Mouse (Mus musculus) kidney, embryonic 14.5 days (tissue): Measurements from ENCODE around the gene Nebl. TPM values are rescaled to one million over a fixed set of nuclear protein-coding genes. Genes with fewer than 3 reads are reported as not detected.
A peak's percentile ranks its signal among the peaks of the same experiment; 100 is the strongest.

Experiments
- ATAC-seq: fragments of 200-750 bp; cut with Nextera tagmentation; 2 replicates; pipeline ENCODE4 v1.8.0; 2017; ENCODE audit warnings: moderate number of reproducible peaks, mild to moderate bottlenecking, moderate TSS enrichment, moderate library complexity; ENCODE audit not compliant: low FRiP score, low TSS enrichment
- H3K27ac ChIP-seq: fragments of 300-500 bp; sonication (generic); 2 replicates; pipeline ENCODE4 v1.5.1; 2014; ENCODE audit warnings: low read depth, mild to moderate bottlenecking, low read length, moderate library complexity, mixed read lengths
- H3K27me3 ChIP-seq: fragments of 300-500 bp; sonication (generic); 2 replicates; pipeline ENCODE4 v1.6.1; 2014; ENCODE audit warnings: mild to moderate bottlenecking, low read length; ENCODE audit not compliant: control insufficient read depth, insufficient read depth
- H3K36me3 ChIP-seq: fragments of 300-500 bp; sonication (generic); 2 replicates; pipeline ENCODE4 v1.6.1; 2014; ENCODE audit warnings: low read length, mixed read lengths; ENCODE audit not compliant: control insufficient read depth, insufficient read depth
- H3K4me1 ChIP-seq: fragments of 300-500 bp; sonication (generic); 2 replicates; pipeline ENCODE4 v1.6.1; 2014; ENCODE audit warnings: low read length, mixed read lengths; ENCODE audit not compliant: control insufficient read depth, insufficient read depth
- H3K4me2 ChIP-seq: fragments of 300-500 bp; sonication (generic); replicated peaks from 2 replicates; pipeline ENCODE4 v1.6.1; 2014; ENCODE audit warnings: low read depth, mild to moderate bottlenecking, low read length
- H3K4me3 ChIP-seq: fragments of 300-500 bp; sonication (generic); 2 replicates; pipeline ENCODE4 v1.5.1; 2014; ENCODE audit warnings: mild to moderate bottlenecking, low read length
- H3K9ac ChIP-seq: fragments of 300-500 bp; sonication (generic); 2 replicates; pipeline ENCODE4 v1.6.1; 2014; ENCODE audit warnings: low read depth, mild to moderate bottlenecking, low read length, moderate library complexity
- H3K9me3 ChIP-seq: fragments of 300-500 bp; sonication (generic); 2 replicates; pipeline ENCODE4 v1.6.1; 2016; ENCODE audit warnings: low read length; ENCODE audit not compliant: control insufficient read depth
- WGBS: fragments of 180-500 bp; shearing (Covaris S2); extraction: QIAGEN DNeasy Blood & Tissue Kit; methylation state at CpG from one replicate; pipeline ENCODE4 v1.1.7; 2014; 5-methylcytosine and 5-hydroxymethylcytosine counted together
- polyA plus RNA-seq: library from polyadenylated mRNA; unstranded; fragments of >200 nt; fragmentation: Nextera tagmentation; extraction: Ambion mirVana; gene quantifications from 2 replicates; pipeline ENCODE4 v1.2.1, GENCODE M21; 2014

The Nebl gene
- polyA plus RNA-seq, 1 experiment from 2014 or later: 6.4 TPM

DNA sequence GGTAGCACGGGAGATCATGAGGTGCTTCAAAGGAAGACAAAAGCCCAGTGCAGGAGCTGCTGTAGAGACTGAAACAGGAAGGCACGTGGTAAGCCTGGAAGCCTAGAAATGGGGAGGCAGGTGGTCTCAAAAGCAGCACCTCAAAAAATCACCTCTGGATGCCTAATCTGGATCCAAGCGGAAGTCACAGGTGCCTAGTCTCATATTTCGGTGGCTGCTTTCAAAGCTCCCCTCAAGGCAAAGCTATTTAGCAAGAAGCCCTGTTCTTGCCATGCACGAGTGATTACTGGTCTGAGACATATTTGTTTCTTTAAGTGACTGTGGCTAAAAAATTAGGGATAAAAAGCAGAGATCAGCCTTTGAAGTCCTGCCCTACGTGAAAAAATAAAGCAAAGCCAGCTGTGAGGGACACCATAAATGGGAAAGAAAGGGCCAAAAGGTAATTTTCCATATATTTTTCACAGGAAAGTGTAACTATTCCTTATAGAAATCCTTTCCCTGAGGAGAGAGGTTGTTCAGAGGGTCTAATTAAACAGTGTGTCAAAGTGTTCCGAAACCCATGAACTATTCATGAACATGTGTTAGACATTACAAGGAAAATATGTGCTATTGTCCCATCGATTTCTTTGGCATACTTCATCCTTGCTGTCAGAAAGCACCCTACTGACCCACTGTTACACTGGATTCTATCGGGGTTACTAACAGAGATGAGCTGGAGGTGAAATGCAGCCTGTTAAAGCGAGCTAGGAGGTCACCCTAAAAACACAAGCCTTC, 206.9 kb downstream of the Nebl start:
- WGBS: 46% methylated on average over 10 of the region's 10 CpGs
- Histone ChIP-seq H3K9me3 (no peaks in the 10 kb centered on the region), H3K4me1 (no peaks in the 10 kb centered on the region), H3K4me3 (no peak overlapping the region), H3K36me3 (no peaks in the 10 kb centered on the region), H3K9ac (no peak overlapping the region), H3K27ac (no peak overlapping the region), H3K27me3 (no peaks in the 10 kb centered on the region), H3K4me2 (no peak overlapping the region)
- no peak for ATAC-seq

GRCm38 (mm10) chr2:17523791-17524190, 207.5 kb downstream of the Nebl start:
- Histone ChIP-seq H3K4me3 (no peak overlapping the region), H3K4me2 (no peak overlapping the region), H3K27me3 (no peaks in the 10 kb centered on the region), H3K9ac (no peak overlapping the region), H3K27ac (no peak overlapping the region), H3K36me3 (no peaks in the 10 kb centered on the region), H3K9me3 (no peaks in the 10 kb centered on the region), H3K4me1 (no peaks in the 10 kb centered on the region)
- ATAC-seq: 0 out of 2 replicates have a peak, but pooled peaks have one; percentile 46
- WGBS: 18% methylated on average over 4 of the region's 4 CpGs

- Histone ChIP-seq H3K4me2 (no peak overlapping the region), H3K27me3 (no peaks in the 10 kb centered on the region), H3K9ac (no peak overlapping the region), H3K4me1 (no peaks in the 10 kb centered on the region), H3K9me3 (no peaks in the 10 kb centered on the region), H3K27ac (no peak overlapping the region), H3K4me3 (no peak overlapping the region), H3K36me3 (no peaks in the 10 kb centered on the region)
- 90% methylated on average over 2 of the region's 2 CpGs for WGBS
- ATAC-seq: no peak
Observed at GRCm38 (mm10) chr2:17515686-17516085, 215.6 kb downstream of the Nebl start.

DNA sequence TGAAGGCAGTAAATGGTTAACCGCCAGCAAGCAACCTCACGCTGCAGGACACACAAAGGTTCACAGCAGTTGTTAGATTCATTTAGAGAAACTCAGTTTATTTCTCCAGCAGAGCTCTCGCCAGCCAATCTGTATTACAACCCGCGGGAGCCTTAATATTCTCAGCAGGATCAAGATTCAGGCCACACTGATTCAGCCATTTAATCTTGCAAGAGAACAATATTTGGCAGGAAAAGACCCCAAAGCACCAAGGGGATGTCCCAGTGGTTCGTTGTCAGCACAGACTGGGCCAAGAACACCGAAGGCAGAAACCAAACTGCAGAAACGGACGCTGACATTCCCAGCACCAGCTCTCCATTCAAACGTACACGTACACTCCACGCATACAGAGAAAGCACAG, 216.5 kb downstream of the Nebl start:
- Histone ChIP-seq H3K27ac (no peak overlapping the region), H3K9ac (no peak overlapping the region), H3K4me2 (no peak overlapping the region), H3K4me3 (no peak overlapping the region), H3K27me3 (no peaks in the 10 kb centered on the region), H3K4me1 (no peaks in the 10 kb centered on the region), H3K9me3 (no peaks in the 10 kb centered on the region), H3K36me3 (no peaks in the 10 kb centered on the region)
- no peak for ATAC-seq
- WGBS: 71% methylated on average over 12 of the region's 12 CpGs

DNA sequence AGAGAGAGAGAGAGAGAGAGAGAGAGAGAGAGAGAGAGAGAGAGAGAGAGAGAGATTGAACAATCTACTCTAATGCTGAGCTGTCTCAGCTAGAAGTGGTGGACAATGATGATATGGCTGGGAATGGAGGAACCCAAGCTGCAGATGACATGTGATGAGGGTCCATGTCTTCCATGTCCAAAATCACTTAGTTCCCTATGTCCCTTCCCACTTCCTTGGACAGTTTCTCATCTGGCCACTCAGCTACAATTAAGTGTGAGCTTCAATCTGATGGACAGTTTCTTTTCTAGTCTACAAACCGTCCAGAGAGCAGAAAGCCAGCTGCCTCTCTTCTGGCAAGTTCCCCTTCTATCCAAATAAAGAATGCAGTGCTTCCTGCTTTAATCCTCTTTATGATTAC, 221.3 kb downstream of the Nebl start:
- no peak overlapping the region for H3K9ac ChIP-seq

GRCm38 (mm10) chr2:17507362-17507761, 223.9 kb downstream of the Nebl start:
- H3K4me2 ChIP-seq: no peak overlapping the region
- no peaks in the 10 kb centered on the region for H3K9me3 ChIP-seq
- H3K4me1 ChIP-seq: no peaks in the 10 kb centered on the region
- no peak overlapping the region for H3K27ac ChIP-seq
- no peak for ATAC-seq
- no peak overlapping the region for H3K9ac ChIP-seq
- H3K36me3 ChIP-seq: no peaks in the 10 kb centered on the region
- H3K4me3 ChIP-seq: no peak overlapping the region
- H3K27me3 ChIP-seq: no peaks in the 10 kb centered on the region
- 93% methylated on average over 2 of the region's 2 CpGs for WGBS

More for the DNA sequence above, 221.3 kb downstream of the Nebl start:
- Histone ChIP-seq H3K36me3 (no peaks in the 10 kb centered on the region), H3K27me3 (no peaks in the 10 kb centered on the region), H3K4me3 (no peak overlapping the region), H3K4me1 (no peaks in the 10 kb centered on the region), H3K9me3 (no peaks in the 10 kb centered on the region), H3K4me2 (no peak overlapping the region), H3K27ac (no peak overlapping the region)
- WGBS: 38% methylated on average over 1 of the region's 1 CpGs
- ATAC-seq: no peak

GRCm38 (mm10) chr2:17504115-17504774, 227.0 kb downstream of the Nebl start:
- ATAC-seq: no peak

GRCm38 (mm10) chr2:17501075-17501474, 230.2 kb downstream of the Nebl start:
- Histone ChIP-seq H3K27me3 (no peaks in the 10 kb centered on the region), H3K9ac (no peak overlapping the region), H3K4me3 (no peak overlapping the region), H3K4me1 (no peaks in the 10 kb centered on the region), H3K36me3 (no peaks in the 10 kb centered on the region), H3K27ac (no peak overlapping the region), H3K4me2 (no peak overlapping the region), H3K9me3 (no peaks in the 10 kb centered on the region)
- WGBS: 95% methylated on average over 3 of the region's 3 CpGs
- ATAC-seq: no peak

More at GRCm38 (mm10) chr2:17504115-17504774, 227.0 kb downstream of the Nebl start:
- Histone ChIP-seq H3K9ac (no peak overlapping the region), H3K27ac (no peak overlapping the region), H3K4me1 (no peaks in the 10 kb centered on the region), H3K4me2 (no peak overlapping the region), H3K9me3 (no peaks in the 10 kb centered on the region), H3K4me3 (no peak overlapping the region), H3K36me3 (no peaks in the 10 kb centered on the region), H3K27me3 (no peaks in the 10 kb centered on the region)
- WGBS: 81% methylated on average over 6 of the region's 6 CpGs

- Histone ChIP-seq H3K4me3 (no peak overlapping the region), H3K27me3 (no peaks in the 10 kb centered on the region), H3K36me3 (no peaks in the 10 kb centered on the region), H3K9me3 (no peaks in the 10 kb centered on the region), H3K27ac (no peak overlapping the region), H3K4me2 (no peak overlapping the region), H3K4me1 (no peaks in the 10 kb centered on the region), H3K9ac (no peak overlapping the region)
- ATAC-seq: no peak
- WGBS: 74% methylated on average over 6 of the region's 6 CpGs
Observed at GRCm38 (mm10) chr2:17465517-17466174, 265.6 kb downstream of the Nebl start.
